Mouse (Mus musculus): ENCODE data around the gene Runx2. TPM values are rescaled to one million over a fixed set of nuclear protein-coding genes. Genes with fewer than 3 reads are reported as not detected.
A peak's percentile ranks its signal among the peaks of the same experiment; 100 is the strongest.

Runx2 gene
- polyA plus RNA-seq, 1 experiment from 2014 or later = 0.25 TPM

- Histone ChIP-seq H3K27ac (ENCODE audit: low read depth, low read length) (no peak overlapping the region), H3K27me3 (replicated peaks; ENCODE audit: control insufficient read depth, insufficient read depth, low read length) (no peaks in the 10 kb centered on the region), H3K4me1 (ENCODE audit: control insufficient read depth, insufficient read depth, low read length) (no peaks in the 10 kb centered on the region), H3K4me3 (ENCODE audit: low read depth, low read length) (no peak overlapping the region), H3K36me3 (ENCODE audit: control insufficient read depth, insufficient read depth, low read length) (no peaks in the 10 kb centered on the region), H3K9ac (ENCODE audit: low read length) (no peak overlapping the region), H3K9me3 (replicated peaks; ENCODE audit: control insufficient read depth, low read length) (no peaks in the 10 kb centered on the region), H3K4me2 (ENCODE audit: low read length) (no peak overlapping the region)
- DNase-seq (ENCODE audit: low spot score) (no peak), ATAC-seq (no peak)
- WGBS = 81% methylated on average over 2 of the region's 2 CpGs
Observed at GRCm38 (mm10) chr17:44650431-44650830, 164.2 kb downstream of the Runx2 start.

- no peak overlapping the region for H3K4me3 ChIP-seq (ENCODE audit: low read depth, low read length)
- no peak overlapping the region for H3K27ac ChIP-seq (ENCODE audit: low read depth, low read length)
- no peaks in the 10 kb centered on the region for H3K27me3 ChIP-seq (replicated peaks; ENCODE audit: control insufficient read depth, insufficient read depth, low read length)
- H3K9ac ChIP-seq (ENCODE audit: low read length) = no peak overlapping the region
- H3K4me2 ChIP-seq (ENCODE audit: low read length) = no peak overlapping the region
- 23% methylated on average over 8 of the region's 8 CpGs for WGBS
- H3K4me1 ChIP-seq (ENCODE audit: control insufficient read depth, insufficient read depth, low read length) = no peaks in the 10 kb centered on the region
- no peaks in the 10 kb centered on the region for H3K9me3 ChIP-seq (replicated peaks; ENCODE audit: control insufficient read depth, low read length)
- DNase-seq (ENCODE audit: low spot score) = no peak
- no peaks in the 10 kb centered on the region for H3K36me3 ChIP-seq (ENCODE audit: control insufficient read depth, insufficient read depth, low read length)
- ATAC-seq = no peak
Observed at GRCm38 (mm10) chr17:44649056-44649455, 165.5 kb downstream of the Runx2 start.

GRCm38 (mm10) chr17:44647916-44648315, 166.7 kb downstream of the Runx2 start:
- H3K36me3 ChIP-seq (ENCODE audit: control insufficient read depth, insufficient read depth, low read length) = no peaks in the 10 kb centered on the region
- H3K27ac ChIP-seq (ENCODE audit: low read depth, low read length) = no peak overlapping the region
- no peak overlapping the region for H3K9ac ChIP-seq (ENCODE audit: low read length)
- H3K4me2 ChIP-seq (ENCODE audit: low read length) = no peak overlapping the region
- 69% methylated on average over 6 of the region's 6 CpGs for WGBS
- H3K4me1 ChIP-seq (ENCODE audit: control insufficient read depth, insufficient read depth, low read length) = no peaks in the 10 kb centered on the region
- DNase-seq (ENCODE audit: low spot score) = no peak
- no peaks in the 10 kb centered on the region for H3K27me3 ChIP-seq (replicated peaks; ENCODE audit: control insufficient read depth, insufficient read depth, low read length)
- no peaks in the 10 kb centered on the region for H3K9me3 ChIP-seq (replicated peaks; ENCODE audit: control insufficient read depth, low read length)
- ATAC-seq = no peak
- no peak overlapping the region for H3K4me3 ChIP-seq (ENCODE audit: low read depth, low read length)

GRCm38 (mm10) chr17:44645146-44645545, 169.5 kb downstream of the Runx2 start:
- no peaks in the 10 kb centered on the region for H3K36me3 ChIP-seq (ENCODE audit: control insufficient read depth, insufficient read depth, low read length)
- ATAC-seq (no peak), DNase-seq (ENCODE audit: low spot score) (no peak)
- no peaks in the 10 kb centered on the region for H3K27me3 ChIP-seq (replicated peaks; ENCODE audit: control insufficient read depth, insufficient read depth, low read length)
- H3K4me1 ChIP-seq (ENCODE audit: control insufficient read depth, insufficient read depth, low read length) = no peaks in the 10 kb centered on the region
- no peak overlapping the region for H3K4me2 ChIP-seq (ENCODE audit: low read length)
- no peak overlapping the region for H3K27ac ChIP-seq (ENCODE audit: low read depth, low read length)
- no peak overlapping the region for H3K4me3 ChIP-seq (ENCODE audit: low read depth, low read length)
- no peaks in the 10 kb centered on the region for H3K9me3 ChIP-seq (replicated peaks; ENCODE audit: control insufficient read depth, low read length)
- WGBS = 92% methylated on average over 8 of the region's 8 CpGs
- H3K9ac ChIP-seq (ENCODE audit: low read length) = no peak overlapping the region

DNA sequence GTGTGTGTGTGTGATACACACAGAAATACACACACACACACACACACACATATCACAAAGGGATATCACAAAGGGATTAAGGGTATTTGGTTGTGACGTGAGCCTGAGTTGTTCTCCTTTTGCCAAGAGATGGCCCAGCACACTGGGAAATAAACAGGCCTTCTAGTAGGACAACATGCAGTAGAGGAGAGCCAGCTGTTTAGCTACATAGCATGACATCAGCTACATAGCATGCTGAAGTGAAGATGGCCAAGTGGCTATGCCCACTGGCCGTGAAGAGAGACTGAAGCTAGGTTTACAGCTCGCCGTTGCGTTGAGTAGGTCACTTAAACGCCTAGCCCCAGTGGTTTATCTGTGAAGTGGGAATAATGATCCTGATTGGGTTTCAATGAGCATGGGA, 171.3 kb downstream of the Runx2 start:
- no peaks in the 10 kb centered on the region for H3K4me1 ChIP-seq (ENCODE audit: control insufficient read depth, insufficient read depth, low read length)
- WGBS = 90% methylated on average over 6 of the region's 6 CpGs
- H3K27me3 ChIP-seq (replicated peaks; ENCODE audit: control insufficient read depth, insufficient read depth, low read length) = no peaks in the 10 kb centered on the region
- DNase-seq (ENCODE audit: low spot score) (no peak), ATAC-seq (no peak)
- H3K9ac ChIP-seq (ENCODE audit: low read length) = no peak overlapping the region
- no peak overlapping the region for H3K4me3 ChIP-seq (ENCODE audit: low read depth, low read length)
- no peak overlapping the region for H3K27ac ChIP-seq (ENCODE audit: low read depth, low read length)
- H3K36me3 ChIP-seq (ENCODE audit: control insufficient read depth, insufficient read depth, low read length) = no peaks in the 10 kb centered on the region
- no peak overlapping the region for H3K4me2 ChIP-seq (ENCODE audit: low read length)
- H3K9me3 ChIP-seq (replicated peaks; ENCODE audit: control insufficient read depth, low read length) = no peaks in the 10 kb centered on the region

- Histone ChIP-seq H3K27me3 (replicated peaks; ENCODE audit: control insufficient read depth, insufficient read depth, low read length) (no peaks in the 10 kb centered on the region), H3K27ac (ENCODE audit: low read depth, low read length) (no peak overlapping the region), H3K4me1 (ENCODE audit: control insufficient read depth, insufficient read depth, low read length) (no peaks in the 10 kb centered on the region), H3K36me3 (ENCODE audit: control insufficient read depth, insufficient read depth, low read length) (no peaks in the 10 kb centered on the region), H3K4me3 (ENCODE audit: low read depth, low read length) (no peak overlapping the region), H3K4me2 (ENCODE audit: low read length) (no peak overlapping the region), H3K9me3 (replicated peaks; ENCODE audit: control insufficient read depth, low read length) (no peaks in the 10 kb centered on the region), H3K9ac (ENCODE audit: low read length) (no peak overlapping the region)
- DNase-seq (ENCODE audit: low spot score) = no peak
- WGBS = 88% methylated on average over 4 of the region's 4 CpGs
- ATAC-seq = no peak
Observed at GRCm38 (mm10) chr17:44642126-44642525, 172.5 kb downstream of the Runx2 start.

- Histone ChIP-seq H3K9ac (ENCODE audit: low read length) (no peak overlapping the region), H3K4me2 (ENCODE audit: low read length) (no peak overlapping the region), H3K9me3 (replicated peaks; ENCODE audit: control insufficient read depth, low read length) (no peaks in the 10 kb centered on the region), H3K4me3 (ENCODE audit: low read depth, low read length) (no peak overlapping the region), H3K27me3 (replicated peaks; ENCODE audit: control insufficient read depth, insufficient read depth, low read length) (no peaks in the 10 kb centered on the region), H3K4me1 (ENCODE audit: control insufficient read depth, insufficient read depth, low read length) (no peaks in the 10 kb centered on the region), H3K27ac (ENCODE audit: low read depth, low read length) (no peak overlapping the region), H3K36me3 (ENCODE audit: control insufficient read depth, insufficient read depth, low read length) (no peaks in the 10 kb centered on the region)
- 87% methylated on average over 3 of the region's 3 CpGs for WGBS
- DNase-seq (ENCODE audit: low spot score) (no peak), ATAC-seq (no peak)
Observed at GRCm38 (mm10) chr17:44640910-44641309, 173.7 kb downstream of the Runx2 start.

DNA sequence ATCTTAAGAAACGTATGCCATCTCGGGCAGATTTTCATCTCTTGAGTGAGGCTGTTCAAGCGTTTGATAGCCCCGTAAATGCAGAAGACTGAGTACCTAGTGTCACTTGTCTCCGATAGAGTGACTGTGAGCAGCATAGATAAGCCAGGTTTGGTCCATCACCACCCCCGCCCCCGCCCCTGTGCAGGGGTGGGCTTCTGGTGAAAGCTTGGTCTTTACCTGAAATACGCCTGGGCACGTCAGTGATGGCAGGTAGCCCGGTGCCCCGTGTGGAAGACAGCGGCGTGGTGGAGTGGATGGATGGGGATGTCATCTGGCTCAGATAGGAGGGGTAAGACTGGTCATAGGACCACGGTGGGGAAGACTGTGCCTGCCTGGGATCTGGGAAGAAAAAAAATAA, 175.2 kb downstream of the Runx2 start:
- no peak overlapping the region for H3K27ac ChIP-seq (ENCODE audit: low read depth, low read length)
- H3K27me3 ChIP-seq (replicated peaks; ENCODE audit: control insufficient read depth, insufficient read depth, low read length) = no peaks in the 10 kb centered on the region
- DNase-seq (ENCODE audit: low spot score) (no peak), ATAC-seq (no peak)
- no peak overlapping the region for H3K4me2 ChIP-seq (ENCODE audit: low read length)
- H3K4me3 ChIP-seq (ENCODE audit: low read depth, low read length) = no peak overlapping the region
- 94% methylated on average over 14 of the region's 14 CpGs for WGBS
- H3K36me3 ChIP-seq (ENCODE audit: control insufficient read depth, insufficient read depth, low read length) = no peaks in the 10 kb centered on the region
- no peaks in the 10 kb centered on the region for H3K9me3 ChIP-seq (replicated peaks; ENCODE audit: control insufficient read depth, low read length)
- no peak overlapping the region for H3K9ac ChIP-seq (ENCODE audit: low read length)
- H3K4me1 ChIP-seq (ENCODE audit: control insufficient read depth, insufficient read depth, low read length) = no peaks in the 10 kb centered on the region

GRCm38 (mm10) chr17:44637181-44637880, 177.3 kb downstream of the Runx2 start:
- Histone ChIP-seq H3K9me3 (replicated peaks; ENCODE audit: control insufficient read depth, low read length) (no peaks in the 10 kb centered on the region), H3K27me3 (replicated peaks; ENCODE audit: control insufficient read depth, insufficient read depth, low read length) (no peaks in the 10 kb centered on the region), H3K4me3 (ENCODE audit: low read depth, low read length) (no peak overlapping the region), H3K27ac (ENCODE audit: low read depth, low read length) (no peak overlapping the region), H3K9ac (ENCODE audit: low read length) (no peak overlapping the region), H3K36me3 (ENCODE audit: control insufficient read depth, insufficient read depth, low read length) (no peaks in the 10 kb centered on the region), H3K4me2 (ENCODE audit: low read length) (no peak overlapping the region), H3K4me1 (ENCODE audit: control insufficient read depth, insufficient read depth, low read length) (no peaks in the 10 kb centered on the region)
- peak; percentile 23; the same call in 1 of the 2 replicates for ATAC-seq
- DNase-seq (ENCODE audit: low spot score) = no peak
- 47% methylated on average over 10 of the region's 10 CpGs for WGBS
